Mouse (Mus musculus) midbrain, embryonic 11.5 days (tissue): ENCODE measurements around the gene Art1. TPM values are rescaled to one million over a fixed set of nuclear protein-coding genes. Genes with fewer than 3 reads are reported as not detected.

Experiments
- ATAC-seq: fragments of 200-750 bp; cut with Nextera tagmentation; 2 replicates; pipeline ENCODE4 v1.8.0; 2017; ENCODE audit warnings: moderate TSS enrichment, moderate library complexity; ENCODE audit not compliant: low FRiP score
- DNase-seq: peaks from one replicate; pipeline ENCODE4 v3.0.0; 2015; ENCODE audit warnings: low spot score; ENCODE audit errors: missing footprints
- H3K27ac ChIP-seq: fragments of 300-500 bp; sonication (generic); 2 replicates; pipeline ENCODE4 v1.5.1; 2014; ENCODE audit warnings: low read depth, low read length
- H3K27me3 ChIP-seq: fragments of 300-500 bp; sonication (generic); 2 replicates; pipeline ENCODE4 v1.6.1; 2014; ENCODE audit warnings: mild to moderate bottlenecking, low read length, moderate library complexity, mixed read lengths; ENCODE audit not compliant: control insufficient read depth, insufficient read depth
- H3K36me3 ChIP-seq: fragments of 300-500 bp; sonication (generic); 2 replicates; pipeline ENCODE4 v1.6.1; 2014; ENCODE audit warnings: mild to moderate bottlenecking, low read length, moderate library complexity, mixed read lengths; ENCODE audit not compliant: control insufficient read depth, insufficient read depth
- H3K4me1 ChIP-seq: fragments of 300-500 bp; sonication (generic); 2 replicates; pipeline ENCODE4 v1.6.1; 2014; ENCODE audit warnings: low read length; ENCODE audit not compliant: control insufficient read depth, insufficient read depth
- H3K4me2 ChIP-seq: fragments of 300-500 bp; sonication (generic); 2 replicates; pipeline ENCODE4 v1.6.1; 2014; ENCODE audit warnings: mild to moderate bottlenecking, moderate library complexity
- H3K4me3 ChIP-seq: fragments of 300-500 bp; sonication (generic); 2 replicates; pipeline ENCODE4 v1.5.1; 2014; ENCODE audit warnings: low read depth, low read length
- H3K9ac ChIP-seq: fragments of 300-500 bp; sonication (generic); 2 replicates; pipeline ENCODE4 v1.6.1; 2014; ENCODE audit warnings: low read length
- H3K9me3 ChIP-seq: fragments of 300-500 bp; sonication (generic); 2 replicates; pipeline ENCODE4 v1.6.1; 2016; ENCODE audit warnings: low read length; ENCODE audit not compliant: control insufficient read depth
- WGBS: fragments of 180-500 bp; shearing (Covaris S2); extraction: QIAGEN DNeasy Blood & Tissue Kit; methylation state at CpG from one replicate; pipeline ENCODE4 v1.1.7; 2014; 5-methylcytosine and 5-hydroxymethylcytosine counted together
- polyA plus RNA-seq: library from polyadenylated mRNA; unstranded; fragments of >200 nt; fragmentation: Nextera tagmentation; extraction: Ambion mirVana; gene quantifications from 2 replicates; pipeline ENCODE4 v1.2.1, GENCODE M21; 2014

Gene Art1
- polyA plus RNA-seq, 1 experiment from 2014 or later: 0.49 TPM

DNA sequence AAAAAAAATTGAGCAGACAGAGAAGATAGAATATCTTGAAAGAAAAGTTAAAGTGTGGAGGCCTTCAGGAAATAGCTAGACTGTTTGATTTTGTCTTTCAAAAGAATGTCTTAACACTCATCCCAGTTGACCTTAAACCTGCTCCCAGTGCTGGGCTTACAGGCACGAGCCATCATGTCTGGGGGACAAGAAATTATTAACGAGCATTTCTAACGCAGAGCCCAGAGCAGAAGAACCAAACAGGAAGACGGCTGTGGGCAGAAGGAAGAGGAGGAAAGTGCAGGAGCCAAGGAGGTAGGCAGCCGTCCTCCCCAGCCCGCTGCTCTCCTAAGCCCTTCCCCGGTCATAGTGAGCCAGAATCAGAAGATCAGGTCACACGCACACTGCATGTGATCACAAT lies 21.2 kb upstream of the Art1 start:
- H3K4me1 ChIP-seq: no peaks in the 10 kb centered on the region
- ATAC-seq (no peak), DNase-seq (no peak)
- no peak overlapping the region for H3K27ac ChIP-seq
- no peaks in the 10 kb centered on the region for H3K9me3 ChIP-seq
- H3K9ac ChIP-seq: no peak overlapping the region
- no peak overlapping the region for H3K4me3 ChIP-seq
- H3K4me2 ChIP-seq: no peak overlapping the region
- H3K27me3 ChIP-seq: no peaks in the 10 kb centered on the region
- peaks cover 29% of the 10 kb centered on the region for H3K36me3 ChIP-seq
- 94% methylated on average over 8 of the region's 8 CpGs for WGBS

DNA sequence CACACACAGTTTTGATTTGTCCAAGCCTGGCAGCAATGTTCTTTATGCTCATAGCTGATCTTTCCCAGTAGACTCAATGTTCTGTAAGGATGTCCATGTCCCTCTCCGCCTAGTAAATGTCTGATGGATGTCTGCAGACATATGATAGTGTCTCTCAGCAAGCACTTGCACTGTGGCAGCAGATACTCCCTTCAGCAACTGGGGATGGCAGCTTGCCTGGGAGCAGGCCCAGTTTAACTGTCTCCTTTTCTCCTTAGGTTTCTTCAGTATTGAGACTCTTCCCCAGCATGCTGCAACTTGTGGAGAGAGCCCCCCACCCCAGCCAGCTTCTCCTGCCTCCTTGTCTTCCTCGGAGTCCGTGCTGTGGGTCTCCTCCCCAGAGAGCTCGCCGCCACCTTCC lies 19.8 kb upstream of the Art1 start:
- H3K27me3 ChIP-seq: no peaks in the 10 kb centered on the region
- WGBS: 98% methylated on average over 5 of the region's 5 CpGs
- H3K27ac ChIP-seq: no peak overlapping the region
- H3K9me3 ChIP-seq: no peaks in the 10 kb centered on the region
- H3K4me1 ChIP-seq: no peaks in the 10 kb centered on the region
- no peak overlapping the region for H3K9ac ChIP-seq
- peaks cover 24% of the 10 kb centered on the region for H3K36me3 ChIP-seq
- ATAC-seq (no peak), DNase-seq (no peak)
- H3K4me2 ChIP-seq: no peak overlapping the region
- no peak overlapping the region for H3K4me3 ChIP-seq

DNA sequence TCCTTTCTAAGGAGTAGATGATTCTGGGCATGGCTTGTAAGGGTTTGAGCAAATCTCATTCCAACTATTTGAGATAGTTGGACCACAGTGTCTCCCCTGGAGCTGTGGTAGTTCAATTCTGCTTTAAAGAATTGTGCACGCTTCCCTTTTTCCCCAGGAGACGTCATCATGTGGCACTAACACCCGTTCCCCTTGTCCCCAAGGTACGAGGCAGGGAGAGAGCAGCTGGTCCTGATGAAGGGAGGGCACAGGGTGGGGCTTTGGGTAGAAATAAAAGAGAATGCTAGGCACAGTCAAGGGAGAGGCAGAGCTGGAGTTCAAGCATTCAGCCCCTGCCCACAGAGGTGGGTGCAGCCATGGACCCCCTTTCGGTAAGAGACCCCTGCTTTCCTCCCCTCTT lies 18.7 kb upstream of the Art1 start, which contains the start of gene Trpc2:
Trpc2 (plus strand) TSS at position 301 of the 400 bp plus-strand sequence.
- Histone ChIP-seq H3K4me3 (no peak within 1 kb of the TSS), H3K9me3 (no peaks in the 10 kb centered on the region), H3K4me1 (no peaks in the 10 kb centered on the region), H3K27ac (no peak within 1 kb of the TSS), H3K9ac (no peak within 1 kb of the TSS), H3K36me3 (peaks cover 24% of the 10 kb centered on the region), H3K4me2 (no peak within 1 kb of the TSS), H3K27me3 (no peaks in the 10 kb centered on the region)
- ATAC-seq: no peak
- no peak for DNase-seq
- 90% methylated on average over 5 of the region's 5 CpGs for WGBS

DNA sequence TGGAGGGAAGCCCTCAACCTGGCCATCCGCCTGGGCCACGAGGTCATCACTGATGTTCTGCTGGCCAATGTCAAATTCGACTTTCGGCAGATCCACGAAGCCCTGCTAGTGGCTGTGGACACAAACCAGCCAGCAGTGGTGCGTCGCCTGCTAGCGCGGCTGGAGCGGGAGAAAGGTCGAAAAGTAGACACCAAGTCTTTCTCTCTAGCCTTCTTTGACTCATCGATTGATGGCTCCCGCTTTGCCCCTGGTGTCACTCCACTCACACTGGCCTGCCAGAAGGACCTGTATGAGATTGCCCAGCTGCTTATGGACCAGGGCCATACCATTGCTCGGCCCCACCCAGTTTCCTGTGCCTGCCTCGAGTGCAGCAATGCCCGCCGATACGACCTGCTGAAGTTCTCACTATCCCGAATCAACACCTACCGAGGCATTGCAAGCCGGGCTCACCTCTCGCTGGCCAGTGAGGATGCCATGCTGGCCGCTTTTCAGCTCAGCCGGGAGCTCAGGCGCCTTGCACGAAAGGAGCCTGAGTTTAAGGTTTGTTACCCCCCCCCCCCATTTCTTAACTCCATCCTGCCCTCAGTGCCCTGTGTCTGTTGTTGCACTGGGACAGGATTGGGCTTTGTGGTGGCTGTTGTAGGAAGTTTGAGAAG lies 17.4 kb upstream of the Art1 start:
- WGBS: 91% methylated on average over 26 of the region's 26 CpGs
- Histone ChIP-seq H3K27ac (no peak overlapping the region), H3K4me1 (no peaks in the 10 kb centered on the region), H3K36me3 (peaks cover 19% of the 10 kb centered on the region), H3K9ac (no peak overlapping the region), H3K4me3 (no peak overlapping the region), H3K9me3 (no peaks in the 10 kb centered on the region), H3K4me2 (no peak overlapping the region), H3K27me3 (no peaks in the 10 kb centered on the region)
- DNase-seq (peak; percentile 79), ATAC-seq (no peak)

DNA sequence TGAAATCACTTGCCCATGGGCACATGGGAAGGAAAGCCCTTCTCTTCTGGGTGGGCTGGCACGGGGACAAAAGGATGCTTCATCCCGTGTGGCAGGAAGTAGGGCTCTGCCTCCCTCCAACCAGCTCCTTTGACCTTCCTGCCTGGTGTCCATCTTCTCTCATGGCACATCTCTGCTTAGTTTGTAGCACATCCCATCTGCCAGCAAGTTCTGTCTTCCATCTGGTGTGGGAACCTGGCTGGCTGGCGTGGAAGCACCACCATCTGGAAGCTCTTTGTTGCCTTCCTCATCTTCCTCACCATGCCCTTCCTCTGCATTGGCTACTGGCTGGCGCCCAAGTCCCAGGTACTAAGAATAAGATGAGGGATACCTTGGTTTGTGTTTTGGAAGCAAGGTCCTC lies 14.2 kb upstream of the Art1 start:
- DNase-seq (no peak), ATAC-seq (no peak)
- no peak overlapping the region for H3K4me3 ChIP-seq
- no peak overlapping the region for H3K27ac ChIP-seq
- no peak overlapping the region for H3K9ac ChIP-seq
- H3K27me3 ChIP-seq: no peaks in the 10 kb centered on the region
- WGBS: 89% methylated on average over 4 of the region's 4 CpGs
- H3K4me2 ChIP-seq: no peak overlapping the region
- H3K36me3 ChIP-seq: peaks cover 2% of the 10 kb centered on the region
- no peaks in the 10 kb centered on the region for H3K9me3 ChIP-seq
- H3K4me1 ChIP-seq: no peaks in the 10 kb centered on the region

- Histone ChIP-seq H3K9ac (peak overlapping the region; percentile 33; the same call in 1 of the 2 replicates), H3K36me3 (no peaks in the 10 kb centered on the region), H3K4me3 (peak overlapping the region; percentile 22), H3K4me1 (peaks cover 10% of the 10 kb centered on the region), H3K4me2 (peak overlapping the region; percentile 49), H3K27me3 (no peaks in the 10 kb centered on the region), H3K27ac (no peak overlapping the region), H3K9me3 (no peaks in the 10 kb centered on the region)
- ATAC-seq: peak; percentile 71
- peak; percentile 92 for DNase-seq
- WGBS: 6% methylated on average over 30 of the region's 30 CpGs
Measured at GRCm38 (mm10) chr7:102099760-102100661, 1.5 kb upstream of the Art1 start.

- Histone ChIP-seq H3K4me1 (peaks cover 10% of the 10 kb centered on the region), H3K27ac (no peak overlapping the region), H3K27me3 (no peaks in the 10 kb centered on the region), H3K9me3 (no peaks in the 10 kb centered on the region), H3K9ac (no peak overlapping the region), H3K4me3 (no peak overlapping the region), H3K36me3 (no peaks in the 10 kb centered on the region), H3K4me2 (no peak overlapping the region; the same call in 1 of the 2 replicates)
- 56% methylated on average over 5 of the region's 5 CpGs for WGBS
- no peak for DNase-seq
- ATAC-seq: no peak
Measured at GRCm38 (mm10) chr7:102100868-102101267, 675 bp upstream of the Art1 start.

DNA sequence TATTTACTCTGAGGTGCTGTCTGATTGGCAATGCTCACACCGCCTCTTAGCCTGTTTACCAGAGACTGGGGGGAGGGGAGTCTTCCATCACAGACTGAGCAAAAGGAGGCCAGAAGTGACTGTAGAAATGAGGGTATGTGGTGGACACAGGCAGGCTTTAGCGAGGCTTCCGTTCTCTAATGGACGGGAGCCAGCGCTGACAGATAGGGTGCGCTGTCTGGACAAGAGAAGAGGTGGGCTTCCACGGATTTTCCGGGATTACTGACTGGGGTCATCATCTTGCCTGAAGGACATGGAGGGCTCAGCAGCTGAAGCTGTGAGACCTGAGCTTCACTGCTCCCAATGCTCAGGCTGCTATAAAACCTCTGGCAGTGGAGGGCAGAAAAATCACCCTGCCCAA lies 698 bp downstream of the Art1 start:
- H3K4me3 ChIP-seq: no peak overlapping the region
- ATAC-seq (no peak), DNase-seq (peak; percentile 81)
- no peak overlapping the region for H3K27ac ChIP-seq
- 46% methylated on average over 8 of the region's 8 CpGs for WGBS
- peaks cover 15% of the 10 kb centered on the region for H3K4me1 ChIP-seq
- H3K4me2 ChIP-seq: no peak overlapping the region
- no peak overlapping the region for H3K9ac ChIP-seq
- no peaks in the 10 kb centered on the region for H3K36me3 ChIP-seq
- no peaks in the 10 kb centered on the region for H3K9me3 ChIP-seq
- no peaks in the 10 kb centered on the region; the same call in 1 of the 2 replicates for H3K27me3 ChIP-seq

- DNase-seq: no peak
- 41% methylated on average over 6 of the region's 6 CpGs for WGBS
- ATAC-seq: no peak
- Histone ChIP-seq H3K36me3 (no peaks in the 10 kb centered on the region), H3K9me3 (no peaks in the 10 kb centered on the region), H3K27ac (no peak overlapping the region), H3K4me1 (peaks cover 15% of the 10 kb centered on the region), H3K27me3 (no peaks in the 10 kb centered on the region; the same call in 1 of the 2 replicates), H3K9ac (no peak overlapping the region), H3K4me3 (no peak overlapping the region), H3K4me2 (no peak overlapping the region)
Measured at GRCm38 (mm10) chr7:102102696-102103095, 1.2 kb downstream of the Art1 start.
